Mouse (Mus musculus) liver, embryonic 14.5 days (tissue): Measurements from ENCODE around the gene Pcnx4.

Source experiments
- CTCF ChIP-seq: IDR thresholded peaks from 2 replicates; pipeline ENCODE4 v1.5.1; 2016; ENCODE audit warnings: antibody characterized with exemption, low read depth, control low read depth
- EP300 ChIP-seq: IDR thresholded peaks from 2 replicates; pipeline ENCODE4 v1.6.1; 2016; ENCODE audit warnings: antibody characterized with exemption, low read depth

- no peak for TF ChIP-seq EP300
- no peak for TF ChIP-seq CTCF
These were observed 56.8 kb downstream of the Pcnx4 start for GRCm38 (mm10) chr12:72592991-72593390.
